Mouse (Mus musculus) liver, adult 2 months (tissue): ENCODE measurements around the gene Lcn3.
"Not testable (repeated sequence)": the region's sequence is repeated elsewhere in the genome, so short reads cannot be mapped to it uniquely, and the experiment has no call there.

ENCODE experiments used
- CTCF ChIP-seq: fragments of 200-500 bp; IDR thresholded peaks from 2 replicates; pipeline ENCODE4 v1.5.1; 2011; ENCODE audit warnings: low read depth, low read length, control low read depth
- POLR2A ChIP-seq: fragments of 200-500 bp; IDR thresholded peaks from 2 replicates; pipeline ENCODE4 v1.6.1; 2011; ENCODE audit warnings: low read length, control low read depth; ENCODE audit not compliant: insufficient read depth; ENCODE audit errors: extremely low read depth

DNA sequence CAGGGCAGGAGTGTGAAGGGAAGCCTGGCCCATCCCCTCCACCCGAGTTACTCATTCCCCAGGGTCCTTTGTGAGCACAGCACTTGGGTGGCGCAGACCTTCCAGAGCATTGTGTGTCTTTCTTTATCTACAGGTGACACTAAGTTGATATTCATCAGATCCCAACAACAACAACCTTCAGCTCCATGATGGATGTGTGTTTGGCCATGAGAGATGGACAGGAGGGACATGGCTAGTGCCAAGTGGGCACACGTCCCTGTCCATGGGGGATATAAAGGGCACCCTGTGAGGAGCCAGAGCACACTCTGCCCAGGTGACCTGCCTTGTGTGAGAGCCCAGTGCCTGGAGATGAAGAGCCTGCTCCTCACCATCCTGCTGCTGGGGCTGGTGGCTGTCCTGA, 28.7 kb upstream of the Lcn3 start, which contains the start of gene Obp2b:
- TF ChIP-seq CTCF, POLR2A: not testable (repeated sequence)
